Mouse (Mus musculus) limb, embryonic 14.5 days (tissue): Measurements from ENCODE around the gene Pck2. TPM values are rescaled to one million over a fixed set of nuclear protein-coding genes. Genes with fewer than 3 reads are reported as not detected.

ENCODE experiments used
- ATAC-seq: fragments of 200-750 bp; cut with Nextera tagmentation; 2 replicates; pipeline ENCODE4 v1.8.0; 2017; ENCODE audit warnings: low read depth, moderate number of reproducible peaks, moderate TSS enrichment; ENCODE audit not compliant: low FRiP score
- DNase-seq: peaks from one replicate; pipeline ENCODE4 v3.0.0-alpha.2; 2015; ENCODE audit warnings: low spot score
- H3K27ac ChIP-seq: fragments of 300-500 bp; sonication (generic); replicated peaks from 2 replicates; pipeline ENCODE4 v1.5.1; 2014; ENCODE audit warnings: low read depth, mild to moderate bottlenecking, low read length, moderate library complexity, mixed read lengths
- H3K27me3 ChIP-seq: fragments of 300-500 bp; sonication (generic); 2 replicates; pipeline ENCODE4 v1.6.1; 2014; ENCODE audit warnings: low read length, mixed read lengths; ENCODE audit not compliant: control insufficient read depth, insufficient read depth
- H3K36me3 ChIP-seq: fragments of 300-500 bp; sonication (generic); 2 replicates; pipeline ENCODE4 v1.6.1; 2014; ENCODE audit warnings: mild to moderate bottlenecking, low read length, moderate library complexity, mixed read lengths; ENCODE audit not compliant: control insufficient read depth, insufficient read depth
- H3K4me1 ChIP-seq: fragments of 300-500 bp; sonication (generic); 2 replicates; pipeline ENCODE4 v1.6.1; 2014; ENCODE audit warnings: antibody characterized with exemption, low read length, mixed read lengths; ENCODE audit not compliant: control insufficient read depth, insufficient read depth
- H3K4me2 ChIP-seq: fragments of 300-500 bp; sonication (generic); replicated peaks from 2 replicates; pipeline ENCODE4 v1.6.1; 2014; ENCODE audit warnings: low read depth, mild to moderate bottlenecking, low read length, moderate library complexity; ENCODE audit not compliant: severe bottlenecking
- H3K4me3 ChIP-seq: fragments of 300-500 bp; sonication (generic); replicated peaks from 2 replicates; pipeline ENCODE4 v1.5.1; 2014; ENCODE audit warnings: low read length
- H3K9ac ChIP-seq: fragments of 300-500 bp; sonication (generic); 2 replicates; pipeline ENCODE4 v1.6.1; 2014; ENCODE audit warnings: mild to moderate bottlenecking, low read depth, low read length, moderate library complexity; ENCODE audit not compliant: severe bottlenecking
- H3K9me3 ChIP-seq: fragments of 300-500 bp; sonication (generic); 2 replicates; pipeline ENCODE4 v1.6.1; 2016; ENCODE audit warnings: low read length; ENCODE audit not compliant: control insufficient read depth
- POLR2A ChIP-seq: fragments of 200-500 bp; IDR thresholded peaks from 2 replicates; pipeline ENCODE4 v1.8.0; 2012; ENCODE audit warnings: inconsistent platforms, mild to moderate bottlenecking, moderate library complexity, borderline replicate concordance; ENCODE audit not compliant: insufficient read depth, insufficient read length; ENCODE audit errors: extremely low read depth
- WGBS: fragments of 180-500 bp; shearing (Covaris S2); extraction: QIAGEN DNeasy Blood & Tissue Kit; methylation state at CpG from one replicate; pipeline ENCODE4 v1.1.7; 2014; 5-methylcytosine and 5-hydroxymethylcytosine counted together
- polyA plus RNA-seq, 2 experiments: library from polyadenylated mRNA; depleted of rRNA in 1 of 2; stranded (reverse) in 1 of 2; unstranded in 1 of 2; fragments of >200 nt; fragmentation: Nextera tagmentation in 1 of 2; extraction: Ambion mirVana in 1 of 2; gene quantifications; 2 replicates each; pipeline versions ENCODE4 v1.2.1 to v1.2.3; 2012 to 2014

Pck2 gene
- polyA plus RNA-seq, 2 experiments, result 22.5 to 39.3 TPM

GRCm38 (mm10) chr14:55526674-55527073 lies 13.4 kb upstream of the Pck2 start:
- 80% methylated on average over 2 of the region's 2 CpGs for WGBS
- ATAC-seq, result no peak

GRCm38 (mm10) chr14:55527940-55528339 lies 12.1 kb upstream of the Pck2 start:
- Histone ChIP-seq H3K27me3 (peaks cover 5% of the 10 kb centered on the region; the same call in 1 of the 2 replicates), H3K4me1 (no peaks in the 10 kb centered on the region), H3K4me2 (no peak overlapping the region), H3K9me3 (no peaks in the 10 kb centered on the region), H3K27ac (no peak overlapping the region), H3K9ac (no peak overlapping the region), H3K36me3 (no peaks in the 10 kb centered on the region), H3K4me3 (no peak overlapping the region)
- WGBS, result 16% methylated on average over 3 of the region's 3 CpGs
- no peak for TF ChIP-seq POLR2A
- DNase-seq (peak; percentile 32), ATAC-seq (no peak)

More at GRCm38 (mm10) chr14:55526674-55527073, 13.4 kb upstream of the Pck2 start:
- no peak overlapping the region for H3K27ac ChIP-seq
- no peak overlapping the region for H3K4me2 ChIP-seq
- no peak overlapping the region for H3K9ac ChIP-seq
- no peaks in the 10 kb centered on the region for H3K36me3 ChIP-seq
- no peak for DNase-seq
- H3K4me3 ChIP-seq, result no peak overlapping the region
- peaks cover 8% of the 10 kb centered on the region; the same call in 1 of the 2 replicates for H3K27me3 ChIP-seq
- TF ChIP-seq POLR2A, result no peak
- H3K9me3 ChIP-seq, result no peaks in the 10 kb centered on the region
- H3K4me1 ChIP-seq, result no peaks in the 10 kb centered on the region

- no peaks in the 10 kb centered on the region for H3K9me3 ChIP-seq
- WGBS, result 47% methylated on average over 6 of the region's 6 CpGs
- no peak overlapping the region for H3K27ac ChIP-seq
- H3K4me2 ChIP-seq, result no peak overlapping the region
- H3K36me3 ChIP-seq, result no peaks in the 10 kb centered on the region
- no peak for DNase-seq
- H3K4me1 ChIP-seq, result peaks cover 4% of the 10 kb centered on the region
- ATAC-seq, result no peak
- no peak overlapping the region for H3K4me3 ChIP-seq
- H3K9ac ChIP-seq, result no peak overlapping the region
- H3K27me3 ChIP-seq, result no peaks in the 10 kb centered on the region
- TF ChIP-seq POLR2A, result no peak
Observed at GRCm38 (mm10) chr14:55536116-55536745, 3.8 kb upstream of the Pck2 start.

GRCm38 (mm10) chr14:55540787-55541321 lies 788 bp downstream of the Pck2 start:
- Histone ChIP-seq H3K9me3 (no peaks in the 10 kb centered on the region), H3K27ac (peak overlapping the region; percentile 74), H3K4me2 (peak overlapping the region; percentile 80), H3K4me3 (peak overlapping the region; percentile 62), H3K36me3 (peaks cover 31% of the 10 kb centered on the region), H3K27me3 (no peaks in the 10 kb centered on the region), H3K4me1 (peaks cover 7% of the 10 kb centered on the region), H3K9ac (peak overlapping the region; percentile 80)
- ATAC-seq (peak; percentile 8; the same call in 1 of the 2 replicates), DNase-seq (peak; percentile 51)
- 6% methylated on average over 10 of the region's 10 CpGs for WGBS
- TF ChIP-seq POLR2A, result no peak

- no peak overlapping the region for H3K9ac ChIP-seq
- H3K9me3 ChIP-seq, result no peaks in the 10 kb centered on the region
- H3K27ac ChIP-seq, result no peak overlapping the region
- H3K4me2 ChIP-seq, result no peak overlapping the region
- no peaks in the 10 kb centered on the region for H3K27me3 ChIP-seq
- no peak for TF ChIP-seq POLR2A
- ATAC-seq, result no peak
- H3K4me3 ChIP-seq, result no peak overlapping the region
- H3K36me3 ChIP-seq, result peaks cover 39% of the 10 kb centered on the region
- DNase-seq, result no peak
- peaks cover 7% of the 10 kb centered on the region for H3K4me1 ChIP-seq
- 97% methylated on average over 12 of the region's 12 CpGs for WGBS
Observed at GRCm38 (mm10) chr14:55542268-55542667, 2.2 kb downstream of the Pck2 start.

- Histone ChIP-seq H3K4me1 (peaks cover 7% of the 10 kb centered on the region), H3K4me3 (no peak overlapping the region), H3K4me2 (no peak overlapping the region), H3K27ac (no peak overlapping the region), H3K27me3 (no peaks in the 10 kb centered on the region), H3K9me3 (no peaks in the 10 kb centered on the region), H3K36me3 (peaks cover 60% of the 10 kb centered on the region), H3K9ac (0 out of 2 replicates have a peak overlapping the region, but pooled peaks have one; percentile 7)
- no peak for TF ChIP-seq POLR2A
- WGBS, result 77% methylated on average over 9 of the region's 9 CpGs
- DNase-seq (no peak), ATAC-seq (no peak)
Observed at GRCm38 (mm10) chr14:55544334-55544733, 4.3 kb downstream of the Pck2 start.
